Mouse (Mus musculus) stomach, embryonic 16.5 days (tissue): ENCODE data around the gene Ephb1. TPM values are rescaled to one million over a fixed set of nuclear protein-coding genes. Genes with fewer than 3 reads are reported as not detected.
A peak's percentile ranks its signal among the peaks of the same experiment; 100 is the strongest.

Experiments used
- ATAC-seq: fragments of 200-750 bp; cut with Nextera tagmentation; 2 replicates; pipeline ENCODE4 v1.8.0; 2017; ENCODE audit warnings: moderate number of reproducible peaks, moderate TSS enrichment; ENCODE audit not compliant: insufficient read depth, low FRiP score
- H3K27ac ChIP-seq: fragments of 300-500 bp; sonication (generic); 2 replicates; pipeline ENCODE4 v1.5.1; 2014; ENCODE audit warnings: low read length
- H3K27me3 ChIP-seq: fragments of 300-500 bp; sonication (generic); 2 replicates; pipeline ENCODE4 v1.6.1; 2014; ENCODE audit warnings: low read length, control low read depth, mixed read lengths; ENCODE audit not compliant: control insufficient read depth, insufficient read depth
- H3K36me3 ChIP-seq: fragments of 300-500 bp; sonication (generic); 2 replicates; pipeline ENCODE4 v1.6.1; 2014; ENCODE audit warnings: low read length; ENCODE audit not compliant: control insufficient read depth, insufficient read depth
- H3K4me1 ChIP-seq: fragments of 300-500 bp; sonication (generic); 2 replicates; pipeline ENCODE4 v1.6.1; 2014; ENCODE audit warnings: low read length, control low read depth, mixed read lengths; ENCODE audit not compliant: control insufficient read depth, insufficient read depth
- H3K4me2 ChIP-seq: fragments of 300-500 bp; sonication (generic); 2 replicates; pipeline ENCODE4 v1.6.1; 2014; ENCODE audit warnings: low read depth, low read length, mixed read lengths
- H3K4me3 ChIP-seq: fragments of 300-500 bp; sonication (generic); replicated peaks from 2 replicates; pipeline ENCODE4 v1.5.1; 2014; ENCODE audit warnings: mild to moderate bottlenecking, low read length
- H3K9ac ChIP-seq: fragments of 300-500 bp; sonication (generic); 2 replicates; pipeline ENCODE4 v1.6.1; 2014; ENCODE audit warnings: low read length
- H3K9me3 ChIP-seq: fragments of 300-500 bp; sonication (generic); replicated peaks from 2 replicates; pipeline ENCODE4 v1.6.1; 2016; ENCODE audit warnings: low read length, control low read depth; ENCODE audit not compliant: control insufficient read depth
- WGBS: fragments of 180-500 bp; shearing (Covaris S2); extraction: QIAGEN DNeasy Blood & Tissue Kit; methylation state at CpG from one replicate; pipeline ENCODE4 v1.1.7; 2014; 5-methylcytosine and 5-hydroxymethylcytosine counted together
- polyA plus RNA-seq: library from polyadenylated mRNA; unstranded; fragments of >200 nt; fragmentation: Nextera tagmentation; extraction: Ambion mirVana; gene quantifications from 2 replicates; pipeline ENCODE4 v1.2.1, GENCODE M21; 2015

The Ephb1 gene
- polyA plus RNA-seq, 1 experiment from 2014 or later = 3.6 TPM

- WGBS = 28% methylated on average over 9 of the region's 9 CpGs
- Histone ChIP-seq H3K4me2 (no peak overlapping the region), H3K9me3 (no peaks in the 10 kb centered on the region), H3K4me3 (no peak overlapping the region), H3K36me3 (no peaks in the 10 kb centered on the region), H3K27me3 (no peaks in the 10 kb centered on the region), H3K27ac (no peak overlapping the region), H3K9ac (no peak overlapping the region), H3K4me1 (no peaks in the 10 kb centered on the region)
- ATAC-seq = no peak
These were observed 105.2 kb downstream of the Ephb1 start for GRCm38 (mm10) chr9:102249124-102249816.

- Histone ChIP-seq H3K36me3 (no peaks in the 10 kb centered on the region), H3K4me2 (no peak overlapping the region), H3K27me3 (no peaks in the 10 kb centered on the region), H3K4me1 (no peaks in the 10 kb centered on the region), H3K4me3 (no peak overlapping the region), H3K27ac (no peak overlapping the region), H3K9me3 (no peaks in the 10 kb centered on the region), H3K9ac (no peak overlapping the region)
- no peak for ATAC-seq
- WGBS = 83% methylated on average over 7 of the region's 7 CpGs
These were observed 108.9 kb downstream of the Ephb1 start for GRCm38 (mm10) chr9:102245551-102245950.

GRCm38 (mm10) chr9:102243296-102243695 is 111.2 kb downstream of the Ephb1 start:
- ATAC-seq = no peak
- no peaks in the 10 kb centered on the region for H3K36me3 ChIP-seq
- H3K9ac ChIP-seq = no peak overlapping the region
- WGBS = 44% methylated on average over 7 of the region's 7 CpGs
- no peaks in the 10 kb centered on the region for H3K4me1 ChIP-seq
- H3K27ac ChIP-seq = no peak overlapping the region
- H3K4me3 ChIP-seq = no peak overlapping the region
- H3K4me2 ChIP-seq = no peak overlapping the region
- H3K27me3 ChIP-seq = no peaks in the 10 kb centered on the region
- H3K9me3 ChIP-seq = no peaks in the 10 kb centered on the region

- H3K4me1 ChIP-seq = no peaks in the 10 kb centered on the region
- no peak overlapping the region for H3K4me2 ChIP-seq
- no peak overlapping the region for H3K27ac ChIP-seq
- 55% methylated on average over 2 of the region's 2 CpGs for WGBS
- no peak overlapping the region for H3K4me3 ChIP-seq
- no peak overlapping the region for H3K9ac ChIP-seq
- no peak for ATAC-seq
- H3K27me3 ChIP-seq = no peaks in the 10 kb centered on the region
- H3K9me3 ChIP-seq = no peaks in the 10 kb centered on the region
- H3K36me3 ChIP-seq = no peaks in the 10 kb centered on the region
These were observed 112.9 kb downstream of the Ephb1 start for GRCm38 (mm10) chr9:102241546-102241945.

GRCm38 (mm10) chr9:102240215-102240614 is 114.3 kb downstream of the Ephb1 start:
- no peak overlapping the region for H3K4me2 ChIP-seq
- H3K4me1 ChIP-seq = no peaks in the 10 kb centered on the region
- no peaks in the 10 kb centered on the region for H3K36me3 ChIP-seq
- H3K27ac ChIP-seq = no peak overlapping the region
- no peaks in the 10 kb centered on the region for H3K27me3 ChIP-seq
- 49% methylated on average over 4 of the region's 4 CpGs for WGBS
- no peak overlapping the region for H3K9ac ChIP-seq
- H3K4me3 ChIP-seq = no peak overlapping the region
- no peaks in the 10 kb centered on the region for H3K9me3 ChIP-seq
- no peak for ATAC-seq

- Histone ChIP-seq H3K4me3 (no peak overlapping the region), H3K36me3 (no peaks in the 10 kb centered on the region), H3K27me3 (no peaks in the 10 kb centered on the region), H3K9ac (no peak overlapping the region), H3K27ac (peak overlapping the region; percentile 21; the same call in 1 of the 2 replicates), H3K9me3 (no peaks in the 10 kb centered on the region), H3K4me2 (no peak overlapping the region), H3K4me1 (no peaks in the 10 kb centered on the region)
- no peak for ATAC-seq
- 56% methylated on average over 4 of the region's 4 CpGs for WGBS
These were observed 119.0 kb downstream of the Ephb1 start for GRCm38 (mm10) chr9:102235444-102235951.

GRCm38 (mm10) chr9:102231248-102231647 is 123.2 kb downstream of the Ephb1 start:
- H3K4me1 ChIP-seq = no peaks in the 10 kb centered on the region
- H3K9me3 ChIP-seq = no peaks in the 10 kb centered on the region
- no peak for ATAC-seq
- H3K27ac ChIP-seq = no peak overlapping the region
- no peak overlapping the region for H3K4me3 ChIP-seq
- no peaks in the 10 kb centered on the region for H3K27me3 ChIP-seq
- H3K9ac ChIP-seq = no peak overlapping the region
- H3K4me2 ChIP-seq = no peak overlapping the region
- no peaks in the 10 kb centered on the region for H3K36me3 ChIP-seq
- 64% methylated on average over 6 of the region's 6 CpGs for WGBS

GRCm38 (mm10) chr9:102216746-102217566 is 137.5 kb downstream of the Ephb1 start:
- no peaks in the 10 kb centered on the region for H3K4me1 ChIP-seq
- no peaks in the 10 kb centered on the region for H3K36me3 ChIP-seq
- no peaks in the 10 kb centered on the region for H3K27me3 ChIP-seq
- no peak overlapping the region for H3K4me3 ChIP-seq
- peak; percentile 17; the same call in 1 of the 2 replicates for ATAC-seq
- WGBS = 53% methylated on average over 7 of the region's 7 CpGs
- no peaks in the 10 kb centered on the region for H3K9me3 ChIP-seq
- H3K4me2 ChIP-seq = no peak overlapping the region
- no peak overlapping the region for H3K9ac ChIP-seq
- H3K27ac ChIP-seq = no peak overlapping the region

GRCm38 (mm10) chr9:102212036-102212383 is 142.5 kb downstream of the Ephb1 start:
- no peak overlapping the region for H3K27ac ChIP-seq
- no peak overlapping the region for H3K4me2 ChIP-seq
- H3K4me3 ChIP-seq = no peak overlapping the region
- no peak overlapping the region for H3K9ac ChIP-seq
- no peaks in the 10 kb centered on the region for H3K9me3 ChIP-seq
- no peaks in the 10 kb centered on the region for H3K4me1 ChIP-seq
- 44% methylated on average over 1 of the region's 1 CpGs for WGBS
- no peak for ATAC-seq
- no peaks in the 10 kb centered on the region for H3K36me3 ChIP-seq
- no peaks in the 10 kb centered on the region for H3K27me3 ChIP-seq
